8 mouse cellular contexts compared by ENCODE assay signal in genomic region chr2:74977348-74977747, GRCm38 (mm10).
"Had no signal": no experiment of that assay in that cellular context is flagged by ENCODE, and none has a peak within 500 bp of the region (broad histone marks: within the 10 kb centered on the region; RNA-seq: fewer than 3 reads in every experiment).

No protein-coding gene starts in this region.

- H3K36me3 ChIP-seq: limb, embryonic 10.5 days; liver, embryonic 12.5 days; midbrain, embryonic 15.5 days; neural tube, embryonic 12.5 days had no signal

- DNase-seq: kidney, adult 9 months; kidney, postnatal 14 days; thymus, adult 18-20 months; thymus, postnatal 25 days had no signal

- H3K9me3 ChIP-seq: limb, embryonic 10.5 days; liver, embryonic 12.5 days; midbrain, embryonic 15.5 days; neural tube, embryonic 12.5 days had no signal

- H3K9ac ChIP-seq: liver, embryonic 12.5 days; midbrain, embryonic 15.5 days; neural tube, embryonic 12.5 days had no signal

- H3K4me1 ChIP-seq: liver, embryonic 12.5 days; midbrain, embryonic 15.5 days had no signal

- ATAC-seq: liver, embryonic 12.5 days; midbrain, embryonic 15.5 days had no signal

- H3K27me3 ChIP-seq: liver, embryonic 12.5 days; midbrain, embryonic 15.5 days; neural tube, embryonic 12.5 days had no signal

- H3K27ac ChIP-seq: limb, embryonic 10.5 days; liver, embryonic 12.5 days; midbrain, embryonic 15.5 days; neural tube, embryonic 12.5 days had no signal

- H3K4me2 ChIP-seq: liver, embryonic 12.5 days; midbrain, embryonic 15.5 days; neural tube, embryonic 12.5 days had no signal

- H3K4me3 ChIP-seq: limb, embryonic 10.5 days; liver, embryonic 12.5 days; midbrain, embryonic 15.5 days; neural tube, embryonic 12.5 days had no signal
